Mouse (Mus musculus) kidney, adult 2 months (tissue): Measurements from ENCODE around the gene Sox9.

Source experiments
- CTCF ChIP-seq: fragments of 200-500 bp; conservative IDR thresholded peaks from 2 replicates; pipeline ENCODE4 v1.5.1; 2011; ENCODE audit warnings: low read depth, mild to moderate bottlenecking, control low read depth, low read length, moderate library complexity, mixed read lengths; ENCODE audit not compliant: insufficient read depth, insufficient read length
- POLR2A ChIP-seq: fragments of 200-500 bp; IDR thresholded peaks from one replicate; pipeline ENCODE4 v1.6.1; 2011; ENCODE audit warnings: low read depth, low read length, control low read depth

DNA sequence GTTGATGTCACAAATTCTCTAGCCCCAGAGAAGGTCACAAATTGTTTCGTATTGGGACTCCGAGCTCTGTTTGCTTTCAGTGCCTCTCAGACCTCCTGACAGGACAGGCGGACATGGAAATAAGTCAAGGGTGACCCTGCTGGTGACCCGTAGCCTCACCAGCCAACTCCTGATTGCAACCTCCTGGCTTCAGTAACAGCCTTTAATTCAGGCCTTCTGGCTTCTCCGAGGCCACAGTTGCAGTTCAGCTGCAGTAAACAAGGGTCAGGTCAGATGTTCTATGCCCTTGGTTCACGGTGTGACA is 45.0 kb downstream of the Sox9 start:
- TF ChIP-seq CTCF = no peak
- no peak for TF ChIP-seq POLR2A
